Mouse (Mus musculus) lung, adult 2 months (tissue): ENCODE results near the gene Hist1h2ad.

ENCODE experiments used
- CTCF ChIP-seq: fragments of 200-500 bp; IDR thresholded peaks from 2 replicates; pipeline ENCODE4 v1.5.1; 2011; ENCODE audit warnings: mild to moderate bottlenecking, low read length, control low read depth; ENCODE audit not compliant: insufficient read depth
- POLR2A ChIP-seq: fragments of 200-500 bp; IDR thresholded peaks from 2 replicates; pipeline ENCODE4 v1.6.1; 2011; ENCODE audit warnings: low read depth, mild to moderate bottlenecking, control low read depth, low read length, borderline replicate concordance; ENCODE audit errors: extremely low read depth

GRCm38 (mm10) chr13:23532262-23533075 lies 41.7 kb upstream of the Hist1h2ad start:
- no peak for TF ChIP-seq POLR2A
- TF ChIP-seq CTCF, result no peak
